Mouse (Mus musculus): ENCODE measurements around the gene Grk6. TPM values are rescaled to one million over a fixed set of nuclear protein-coding genes. Genes with fewer than 3 reads are reported as not detected.

Gene Grk6
- polyA plus RNA-seq, 1 experiment, result 8.4 TPM

- Histone ChIP-seq H3K4me3 (ENCODE audit: control insufficient read depth, low read depth, low read length) (no peak overlapping the region), H3K36me3 (ENCODE audit: control insufficient read depth, insufficient read depth, low read length) (no peaks in the 10 kb centered on the region), H3K27me3 (ENCODE audit: control insufficient read depth, insufficient read depth, low read length) (no peaks in the 10 kb centered on the region), H3K27ac (ENCODE audit: control insufficient read depth, insufficient read depth, low read depth, low read length) (no peak overlapping the region), H3K4me1 (ENCODE audit: control insufficient read depth, insufficient read depth, low read length) (0 out of 2 replicates have a peak, but pooled peaks cover 2% of the 10 kb centered on the region)
- TF ChIP-seq CTCF (IDR thresholded peaks at IDR 0.05; ENCODE audit: control insufficient read depth, insufficient read depth, insufficient replicate concordance, low read depth, low read length), result peak; percentile 93
- no peak for TF ChIP-seq POLR2A (IDR thresholded peaks at IDR 0.05; ENCODE audit: control insufficient read depth, low read depth, low read length)
These were observed 39.8 kb upstream of the Grk6 start for GRCm38 (mm10) chr13:55404853-55405782.

DNA sequence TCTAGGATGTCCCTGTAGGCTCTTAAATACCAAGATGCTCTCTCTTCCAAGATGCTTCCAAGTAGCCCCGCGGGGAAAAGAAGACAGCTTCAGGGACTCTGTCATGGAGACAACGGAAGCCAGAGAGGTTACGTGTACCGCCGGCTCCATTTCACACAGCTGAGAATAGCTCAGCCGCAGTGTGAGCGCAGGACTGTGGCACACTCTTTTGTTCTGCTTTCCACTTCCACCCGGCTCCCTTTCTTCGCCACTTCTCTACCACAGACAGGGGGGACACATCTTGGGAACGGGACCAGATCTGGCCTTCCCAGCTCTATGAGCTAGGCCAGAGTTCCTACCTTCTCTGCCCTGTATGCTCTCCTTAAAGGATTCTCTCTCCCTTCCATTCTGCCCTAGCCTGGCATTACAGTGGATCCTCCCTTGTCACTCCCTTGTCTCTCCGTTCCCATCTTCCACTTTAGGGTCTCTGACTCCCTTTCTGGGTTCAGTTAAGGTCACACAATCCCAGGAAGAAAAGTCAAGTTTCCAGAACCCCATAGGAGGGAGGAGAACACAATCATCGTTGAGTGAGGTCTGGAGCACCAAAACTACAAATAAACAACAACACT, 39.0 kb upstream of the Grk6 start:
- Histone ChIP-seq H3K27me3 (ENCODE audit: control insufficient read depth, insufficient read depth, low read length) (no peaks in the 10 kb centered on the region), H3K27ac (ENCODE audit: control insufficient read depth, insufficient read depth, low read depth, low read length) (no peak overlapping the region), H3K36me3 (ENCODE audit: control insufficient read depth, insufficient read depth, low read length) (no peaks in the 10 kb centered on the region), H3K4me3 (ENCODE audit: control insufficient read depth, low read depth, low read length) (no peak overlapping the region), H3K4me1 (ENCODE audit: control insufficient read depth, insufficient read depth, low read length) (0 out of 2 replicates have a peak, but pooled peaks cover 2% of the 10 kb centered on the region)
- TF ChIP-seq POLR2A (IDR thresholded peaks at IDR 0.05; ENCODE audit: control insufficient read depth, low read depth, low read length), result no peak
- no peak for TF ChIP-seq CTCF (IDR thresholded peaks at IDR 0.05; ENCODE audit: control insufficient read depth, insufficient read depth, insufficient replicate concordance, low read depth, low read length)

- no peaks in the 10 kb centered on the region for H3K27me3 ChIP-seq (ENCODE audit: control insufficient read depth, insufficient read depth, low read length)
- TF ChIP-seq CTCF (IDR thresholded peaks at IDR 0.05; ENCODE audit: control insufficient read depth, insufficient read depth, insufficient replicate concordance, low read depth, low read length), result no peak
- no peak for TF ChIP-seq POLR2A (IDR thresholded peaks at IDR 0.05; ENCODE audit: control insufficient read depth, low read depth, low read length)
- no peak overlapping the region for H3K27ac ChIP-seq (ENCODE audit: control insufficient read depth, insufficient read depth, low read depth, low read length)
- no peak overlapping the region for H3K4me3 ChIP-seq (ENCODE audit: control insufficient read depth, low read depth, low read length)
- H3K36me3 ChIP-seq (ENCODE audit: control insufficient read depth, insufficient read depth, low read length), result no peaks in the 10 kb centered on the region
- 0 out of 2 replicates have a peak, but pooled peaks cover 2% of the 10 kb centered on the region for H3K4me1 ChIP-seq (ENCODE audit: control insufficient read depth, insufficient read depth, low read length)
These were observed 37.5 kb upstream of the Grk6 start for GRCm38 (mm10) chr13:55407341-55407740.

DNA sequence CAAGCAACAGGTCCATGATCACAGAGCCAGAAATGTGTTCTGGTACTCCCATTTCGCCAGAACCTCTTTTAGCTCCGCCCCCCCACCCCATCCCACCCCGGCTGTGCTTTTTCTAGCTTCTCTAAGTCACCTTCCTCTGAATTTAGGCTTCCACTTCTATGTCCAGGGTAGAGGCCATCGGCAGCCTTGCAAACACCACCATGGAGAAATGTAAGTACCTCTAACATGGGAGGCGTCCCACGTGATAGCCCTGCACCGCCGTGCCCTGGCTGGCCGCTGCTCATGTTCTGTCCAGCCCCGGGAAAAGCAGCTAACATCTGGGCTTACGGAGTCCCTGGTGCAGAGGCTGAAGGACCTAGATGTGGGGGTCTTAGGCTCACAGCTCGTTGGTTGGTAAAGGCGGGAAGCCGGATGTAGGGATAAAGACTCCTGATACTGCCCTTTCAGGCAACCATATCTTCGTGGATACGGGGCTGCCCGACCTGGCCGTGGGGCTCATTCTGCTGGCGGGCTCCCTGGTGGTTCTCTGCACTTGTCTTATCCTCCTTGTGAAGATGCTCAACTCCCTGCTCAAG, 36.2 kb upstream of the Grk6 start:
- Histone ChIP-seq H3K4me1 (ENCODE audit: control insufficient read depth, insufficient read depth, low read length) (peaks cover 2% of the 10 kb centered on the region; the same call in 1 of the 2 replicates), H3K4me3 (ENCODE audit: control insufficient read depth, low read depth, low read length) (no peak overlapping the region), H3K36me3 (ENCODE audit: control insufficient read depth, insufficient read depth, low read length) (no peaks in the 10 kb centered on the region), H3K27me3 (ENCODE audit: control insufficient read depth, insufficient read depth, low read length) (no peaks in the 10 kb centered on the region), H3K27ac (ENCODE audit: control insufficient read depth, insufficient read depth, low read depth, low read length) (no peak overlapping the region)
- TF ChIP-seq POLR2A (IDR thresholded peaks at IDR 0.05; ENCODE audit: control insufficient read depth, low read depth, low read length) (no peak), CTCF (IDR thresholded peaks at IDR 0.05; ENCODE audit: control insufficient read depth, insufficient read depth, insufficient replicate concordance, low read depth, low read length) (no peak)

- Histone ChIP-seq H3K36me3 (ENCODE audit: control insufficient read depth, insufficient read depth, low read length) (no peaks in the 10 kb centered on the region), H3K4me1 (ENCODE audit: control insufficient read depth, insufficient read depth, low read length) (peaks cover 4% of the 10 kb centered on the region; the same call in 1 of the 2 replicates), H3K4me3 (ENCODE audit: control insufficient read depth, low read depth, low read length) (no peak overlapping the region), H3K27ac (ENCODE audit: control insufficient read depth, insufficient read depth, low read depth, low read length) (no peak overlapping the region), H3K27me3 (ENCODE audit: control insufficient read depth, insufficient read depth, low read length) (no peaks in the 10 kb centered on the region)
- TF ChIP-seq CTCF (IDR thresholded peaks at IDR 0.05; ENCODE audit: control insufficient read depth, insufficient read depth, insufficient replicate concordance, low read depth, low read length) (no peak), POLR2A (IDR thresholded peaks at IDR 0.05; ENCODE audit: control insufficient read depth, low read depth, low read length) (no peak)
These were observed 33.0 kb upstream of the Grk6 start for GRCm38 (mm10) chr13:55411826-55412225.

- H3K4me3 ChIP-seq (ENCODE audit: control insufficient read depth, low read depth, low read length), result peak overlapping the region; percentile 15
- peaks cover 4% of the 10 kb centered on the region for H3K4me1 ChIP-seq (ENCODE audit: control insufficient read depth, insufficient read depth, low read length)
- H3K27me3 ChIP-seq (ENCODE audit: control insufficient read depth, insufficient read depth, low read length), result no peaks in the 10 kb centered on the region
- no peaks in the 10 kb centered on the region for H3K36me3 ChIP-seq (ENCODE audit: control insufficient read depth, insufficient read depth, low read length)
- H3K27ac ChIP-seq (ENCODE audit: control insufficient read depth, insufficient read depth, low read depth, low read length), result no peak overlapping the region
- TF ChIP-seq POLR2A (IDR thresholded peaks at IDR 0.05; ENCODE audit: control insufficient read depth, low read depth, low read length) (no peak), CTCF (IDR thresholded peaks at IDR 0.05; ENCODE audit: control insufficient read depth, insufficient read depth, insufficient replicate concordance, low read depth, low read length) (no peak)
These were observed 32.1 kb upstream of the Grk6 start for GRCm38 (mm10) chr13:55412643-55413307.

All from testis, adult 2 months (tissue).